Mouse (Mus musculus) heart, adult 18-20 months (tissue): ENCODE measurements around the gene Gm17657. TPM values are rescaled to one million over a fixed set of nuclear protein-coding genes. Genes with fewer than 3 reads are reported as not detected.

ENCODE experiments used
- DNase-seq, 2 experiments: peaks; one replicate each; pipeline ENCODE4 v3.0.0; 2021 to 2022; ENCODE audit warnings: mixed read lengths in 1 of 2
- long read RNA-seq, 2 experiments: library from polyadenylated mRNA; stranded (forward); transcript quantifications; one replicate each; pipeline ENCODE4 v2.0.0; 2021
- total RNA-seq, 2 experiments: library from RNA; stranded (reverse); gene quantifications; 2 replicates each; pipeline ENCODE4 v1.2.3; 2021

Gm17657 gene
- total RNA-seq, result not detected
- long read RNA-seq, experiment 1, result 0 reads
- long read RNA-seq, experiment 2, result 0 reads

- DNase-seq, result peak; percentile 92 to 96
Measured at GRCm38 (mm10) chr17:29549543-29550428, at the start of gene Gm17657, which contains the start of gene Tbc1d22b. Gene Gm17657 (minus strand): TSS chr17:29549638. Gene Tbc1d22b (plus strand): TSS chr17:29549785.

DNA sequence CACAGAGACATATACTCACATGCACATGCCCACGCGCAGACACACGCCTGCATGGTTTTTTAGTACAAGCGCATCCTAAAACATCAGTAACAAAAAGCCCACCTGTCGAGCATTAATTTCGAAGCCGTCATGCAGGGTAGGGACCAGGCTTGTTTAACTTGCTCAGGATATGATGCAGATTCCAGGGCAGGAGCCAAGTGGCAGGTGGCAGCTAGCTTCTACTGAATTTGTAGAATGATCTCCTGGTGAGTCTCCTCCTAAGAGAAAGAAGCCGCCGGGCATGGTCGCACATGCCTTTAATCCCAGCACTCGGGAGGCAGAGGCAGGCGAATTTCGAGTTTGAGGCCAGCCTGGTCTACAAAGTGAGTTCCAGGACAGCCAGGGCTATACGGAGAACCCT is 49.6 kb upstream of the Gm17657 start:
- no peak for DNase-seq

- DNase-seq, result no peak
Measured at GRCm38 (mm10) chr17:29596771-29597132, 47.3 kb upstream of the Gm17657 start.

- peak; percentile 8 to 20 for DNase-seq
Measured at GRCm38 (mm10) chr17:29595891-29596770, 46.7 kb upstream of the Gm17657 start.

GRCm38 (mm10) chr17:29589221-29589898 is 39.9 kb upstream of the Gm17657 start:
- DNase-seq, result no peak

DNA sequence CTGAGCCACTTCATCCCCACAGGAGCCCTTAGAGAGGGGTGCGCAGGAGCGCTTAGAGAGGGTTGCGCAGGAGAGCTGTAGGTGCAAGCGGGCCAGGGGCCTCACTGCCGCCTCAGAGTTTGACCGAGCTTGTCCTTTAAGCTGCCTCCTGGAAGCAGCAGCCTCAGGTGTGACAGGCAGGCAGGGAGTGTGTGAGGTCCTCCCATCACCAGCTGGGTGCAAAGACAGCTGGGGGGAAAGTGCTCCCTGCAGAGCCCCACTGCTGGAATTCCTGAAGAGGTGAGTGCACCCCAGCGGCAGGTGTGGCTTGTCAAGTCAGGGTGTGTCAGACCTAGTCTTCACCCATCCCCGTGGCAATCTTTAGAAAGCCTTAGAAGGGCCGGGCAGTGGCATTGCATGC is 37.5 kb upstream of the Gm17657 start:
- DNase-seq, result no peak

DNA sequence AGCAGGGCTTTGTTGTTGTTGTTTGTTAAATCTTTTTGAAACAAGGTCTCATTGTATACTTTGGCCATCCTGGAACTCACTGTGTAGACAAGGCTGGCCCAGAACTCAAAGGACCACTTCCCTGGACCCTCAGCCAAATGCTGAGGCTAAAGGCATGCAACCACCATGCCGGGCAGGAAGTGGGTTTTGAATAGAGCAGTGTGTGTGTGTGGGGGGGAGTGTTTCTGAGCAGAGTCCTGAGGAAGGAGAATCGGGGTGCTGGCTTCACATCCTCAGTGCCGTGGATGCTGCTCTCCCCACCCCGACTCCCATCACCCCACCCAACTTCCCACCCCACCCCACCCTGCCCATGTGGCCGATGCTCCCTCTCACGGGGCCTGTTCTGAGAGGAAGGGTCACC is 36.0 kb upstream of the Gm17657 start:
- DNase-seq, result no peak

DNA sequence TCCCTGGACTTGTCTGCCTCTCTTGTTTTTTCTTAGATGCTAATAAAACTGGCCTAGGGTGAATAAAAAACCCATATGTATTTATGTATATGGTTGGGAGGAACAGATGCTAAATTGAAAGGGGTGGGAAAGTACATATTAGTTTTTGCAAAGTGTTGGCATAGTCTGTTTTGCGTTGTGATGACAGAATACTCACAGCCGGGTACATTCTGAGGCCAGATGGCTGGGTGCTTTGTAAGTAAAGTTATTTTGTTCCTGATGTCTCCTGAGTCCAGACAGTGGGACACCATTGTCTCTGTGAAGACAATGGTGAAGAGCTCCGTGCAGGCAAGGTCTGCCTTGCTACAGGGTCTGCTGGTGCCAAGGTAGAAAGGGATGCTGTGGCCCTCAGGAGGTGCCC is 35.3 kb upstream of the Gm17657 start:
- no peak for DNase-seq

- DNase-seq, result no peak
Measured at GRCm38 (mm10) chr17:29584306-29584705, 34.9 kb upstream of the Gm17657 start.

DNA sequence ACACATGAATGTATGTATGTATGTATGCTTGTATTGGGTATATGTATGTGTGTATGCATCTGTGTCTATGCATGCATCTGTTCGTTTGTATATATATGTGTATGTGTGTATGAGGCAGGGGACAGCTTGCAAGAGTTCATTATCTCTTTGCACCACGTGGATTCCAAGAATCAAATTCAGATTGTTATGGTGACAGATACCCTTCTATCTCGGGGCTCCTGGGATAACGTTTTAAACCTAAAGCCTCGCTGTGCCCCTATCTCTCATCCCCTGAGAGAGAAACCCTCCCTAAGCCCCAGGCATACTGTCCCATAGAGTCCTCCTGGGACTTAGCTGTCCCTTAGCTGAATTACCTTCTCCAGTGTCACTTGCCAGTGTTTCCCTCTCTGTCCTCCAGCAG is 34.1 kb upstream of the Gm17657 start:
- no peak for DNase-seq

GRCm38 (mm10) chr17:29579579-29580126 is 30.2 kb upstream of the Gm17657 start:
- no peak for DNase-seq

DNA sequence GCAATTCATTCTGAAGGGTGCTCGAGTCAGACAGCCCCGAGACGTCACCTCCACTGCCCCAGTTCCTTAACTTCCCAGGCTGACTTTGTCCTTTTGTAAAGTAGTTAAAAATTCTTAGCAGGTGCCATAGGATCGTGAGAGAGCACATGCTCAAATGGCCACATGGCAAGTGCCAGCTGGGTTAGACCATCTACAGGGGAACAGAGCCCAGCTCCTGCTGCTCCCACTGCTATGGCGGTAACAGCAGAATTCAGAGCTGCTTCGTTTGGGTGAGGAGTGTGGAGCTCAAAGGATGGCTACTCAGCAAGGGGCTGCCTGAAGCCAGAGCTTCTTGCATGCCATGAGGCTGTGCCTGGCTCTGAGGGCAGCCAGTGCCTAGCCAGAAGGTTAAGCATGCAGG is 20.4 kb upstream of the Gm17657 start:
- DNase-seq, result no peak

GRCm38 (mm10) chr17:29568435-29568834 is 19.0 kb upstream of the Gm17657 start:
- DNase-seq, result no peak

GRCm38 (mm10) chr17:29565521-29565920 is 16.1 kb upstream of the Gm17657 start:
- no peak for DNase-seq

GRCm38 (mm10) chr17:29558476-29558875 is 9.0 kb upstream of the Gm17657 start:
- DNase-seq, result no peak

- no peak for DNase-seq
Measured at GRCm38 (mm10) chr17:29556893-29557292, 7.5 kb upstream of the Gm17657 start.

DNA sequence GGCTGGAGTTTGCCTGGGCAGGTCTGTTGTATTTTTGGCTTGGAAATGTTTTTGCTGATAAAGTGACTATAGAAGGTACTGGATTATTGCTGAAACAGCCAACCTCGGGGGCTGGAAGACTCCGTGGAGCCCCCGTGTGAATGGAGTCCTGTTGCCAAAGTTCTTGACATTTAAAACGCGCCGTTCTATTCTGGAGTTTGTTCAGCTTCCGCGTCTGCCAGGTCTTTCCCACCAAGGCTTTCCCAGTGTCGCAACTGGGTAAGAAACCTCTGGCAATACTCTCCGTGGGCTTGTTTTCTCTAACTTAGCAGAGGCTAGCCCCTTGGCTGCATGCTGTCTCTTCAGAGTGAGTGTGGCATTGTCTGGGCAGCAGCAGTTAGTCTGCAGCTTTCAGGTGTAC is 7.0 kb upstream of the Gm17657 start:
- DNase-seq, result peak in 1 of 2 experiments; percentile 20

- no peak for DNase-seq
Measured at GRCm38 (mm10) chr17:29554176-29554575, 4.7 kb upstream of the Gm17657 start.

- DNase-seq, result no peak
Measured at GRCm38 (mm10) chr17:29552162-29552732, 2.8 kb upstream of the Gm17657 start, which contains the start of gene Tmem217. Gene Tmem217 (minus strand): TSS chr17:29552385.

GRCm38 (mm10) chr17:29551019-29551418 is 1.6 kb upstream of the Gm17657 start:
- peak; percentile 23 for DNase-seq

DNA sequence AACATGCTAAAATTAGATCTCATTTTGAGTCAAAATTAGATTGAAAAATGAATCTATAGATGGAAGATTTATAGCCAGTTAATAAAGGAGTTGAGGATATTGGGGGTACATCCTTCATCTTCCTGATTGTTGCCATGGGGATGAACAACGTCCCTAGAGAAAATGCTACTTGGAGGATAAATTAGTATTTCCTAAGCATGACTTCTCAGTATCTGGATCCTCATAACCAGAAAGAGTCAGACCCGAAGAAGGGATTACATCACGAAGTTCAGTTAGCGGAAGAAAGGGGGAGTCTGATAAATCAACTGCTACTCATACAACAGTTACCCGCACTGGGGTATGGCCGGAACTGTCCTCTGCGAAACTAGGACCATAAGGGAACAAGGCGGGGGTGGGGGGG is 444 bp downstream of the Gm17657 start:
- no peak for DNase-seq

- DNase-seq, result no peak
Measured at GRCm38 (mm10) chr17:29548494-29548893, 944 bp downstream of the Gm17657 start.
